Mouse (Mus musculus) hindbrain, embryonic 13.5 days (tissue): ENCODE measurements at regions not wholly inside any gene's neighbourhood (a gene's known extent, or its start where the extent isn't known, plus 50 kb on each side); places are given as distances from the start of the nearest gene placed in this dataset.
A peak's percentile ranks its signal among the peaks of the same experiment; 100 is the strongest.

Experiments used
- ATAC-seq: fragments of 200-750 bp; cut with Nextera tagmentation; 2 replicates; pipeline ENCODE4 v1.8.0; 2017; ENCODE audit warnings: moderate TSS enrichment; ENCODE audit not compliant: low FRiP score
- H3K27ac ChIP-seq: fragments of 300-500 bp; sonication (generic); 2 replicates; pipeline ENCODE4 v1.5.1; 2015; ENCODE audit warnings: inconsistent platforms, mild to moderate bottlenecking, moderate library complexity
- H3K27me3 ChIP-seq: fragments of 300-500 bp; sonication (generic); 2 replicates; pipeline ENCODE4 v1.6.1; 2015; ENCODE audit warnings: mild to moderate bottlenecking, inconsistent platforms
- H3K36me3 ChIP-seq: fragments of 300-500 bp; sonication (generic); 2 replicates; pipeline ENCODE4 v1.6.1; 2015; ENCODE audit warnings: mild to moderate bottlenecking, inconsistent platforms
- H3K4me1 ChIP-seq: fragments of 300-500 bp; sonication (generic); replicated peaks from 2 replicates; pipeline ENCODE4 v1.6.1; 2015; ENCODE audit warnings: inconsistent platforms
- H3K4me2 ChIP-seq: fragments of 300-500 bp; sonication (generic); 2 replicates; pipeline ENCODE4 v1.6.1; 2015; ENCODE audit warnings: inconsistent platforms, mild to moderate bottlenecking, moderate library complexity
- H3K4me3 ChIP-seq: fragments of 300-500 bp; sonication (generic); 2 replicates; pipeline ENCODE4 v1.5.1; 2015; ENCODE audit warnings: mild to moderate bottlenecking, inconsistent platforms
- H3K9ac ChIP-seq: fragments of 300-500 bp; sonication (generic); 2 replicates; pipeline ENCODE4 v1.6.1; 2015; ENCODE audit warnings: mild to moderate bottlenecking, inconsistent platforms
- H3K9me3 ChIP-seq: fragments of 300-500 bp; sonication (generic); 2 replicates; pipeline ENCODE4 v1.6.1; 2016; ENCODE audit warnings: inconsistent platforms
- WGBS: fragments of 180-500 bp; shearing (Covaris S2); methylation state at CpG from one replicate; pipeline ENCODE4 v1.1.7; 2015; 5-methylcytosine and 5-hydroxymethylcytosine counted together

GRCm38 (mm10) chr3:41265399-41265798 is 182.6 kb upstream of the Pgrmc2 start:
- WGBS, result 94% methylated on average over 3 of the region's 3 CpGs
- Histone ChIP-seq H3K9ac (no peak overlapping the region), H3K27me3 (no peaks in the 10 kb centered on the region), H3K27ac (no peak overlapping the region), H3K9me3 (no peaks in the 10 kb centered on the region), H3K36me3 (no peaks in the 10 kb centered on the region), H3K4me1 (no peaks in the 10 kb centered on the region), H3K4me3 (no peak overlapping the region), H3K4me2 (no peak overlapping the region)
- no peak for ATAC-seq

- ATAC-seq, result no peak
- no peaks in the 10 kb centered on the region for H3K9me3 ChIP-seq
- no peak overlapping the region for H3K9ac ChIP-seq
- no peaks in the 10 kb centered on the region for H3K36me3 ChIP-seq
- no peak overlapping the region for H3K4me2 ChIP-seq
- H3K4me1 ChIP-seq, result no peaks in the 10 kb centered on the region
- H3K27ac ChIP-seq, result no peak overlapping the region
- WGBS, result 75% methylated on average over 6 of the region's 6 CpGs
- H3K27me3 ChIP-seq, result no peaks in the 10 kb centered on the region
- no peak overlapping the region for H3K4me3 ChIP-seq
These were observed 175.4 kb upstream of the Pgrmc2 start for GRCm38 (mm10) chr3:41258291-41258690.

- H3K4me1 ChIP-seq, result no peaks in the 10 kb centered on the region
- H3K27ac ChIP-seq, result no peak overlapping the region
- ATAC-seq, result no peak
- no peaks in the 10 kb centered on the region for H3K27me3 ChIP-seq
- no peak overlapping the region for H3K4me3 ChIP-seq
- no peaks in the 10 kb centered on the region for H3K9me3 ChIP-seq
- no peak overlapping the region for H3K9ac ChIP-seq
- no peak overlapping the region for H3K4me2 ChIP-seq
- no peaks in the 10 kb centered on the region for H3K36me3 ChIP-seq
- 64% methylated on average over 2 of the region's 2 CpGs for WGBS
These were observed 162.1 kb upstream of the Pgrmc2 start for GRCm38 (mm10) chr3:41244960-41245359.

DNA sequence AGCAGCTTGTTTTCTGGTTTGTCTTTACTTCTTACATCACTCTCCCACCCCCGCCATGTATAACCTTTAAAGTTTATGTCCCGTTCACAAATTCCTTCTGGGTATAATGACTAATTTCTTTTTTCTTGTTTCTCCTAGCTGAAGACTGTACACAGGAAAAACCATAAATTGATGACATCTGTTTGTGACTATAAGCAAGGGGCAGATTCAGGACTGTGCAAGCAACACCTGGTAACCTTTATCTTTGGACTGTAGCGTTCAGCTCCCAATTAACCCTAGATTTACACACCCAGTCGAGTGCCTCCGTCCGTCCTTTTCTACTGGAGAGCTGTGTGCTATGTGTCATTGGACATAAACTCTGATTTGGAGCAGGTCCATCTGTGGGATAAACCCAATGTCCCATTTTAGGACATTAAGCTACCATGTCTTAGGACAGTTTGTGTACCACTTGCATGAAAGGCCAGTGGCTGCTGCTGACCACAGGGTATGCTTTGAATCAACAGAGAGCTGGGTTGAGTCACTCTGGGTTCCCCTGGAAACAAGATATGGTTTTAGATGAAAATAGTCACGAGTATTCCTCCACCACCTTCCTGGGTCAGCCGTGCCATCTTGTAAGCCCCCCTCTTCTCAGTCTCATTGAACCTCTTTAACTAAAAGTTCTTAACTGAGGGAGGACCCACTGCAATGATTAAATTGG is 159.2 kb upstream of the Pgrmc2 start:
- ATAC-seq, result no peak
- Histone ChIP-seq H3K4me3 (no peak overlapping the region), H3K27ac (no peak overlapping the region), H3K4me2 (no peak overlapping the region), H3K36me3 (no peaks in the 10 kb centered on the region), H3K9ac (no peak overlapping the region), H3K27me3 (no peaks in the 10 kb centered on the region), H3K4me1 (0 out of 2 replicates have a peak, but pooled peaks cover 4% of the 10 kb centered on the region), H3K9me3 (no peaks in the 10 kb centered on the region)
- WGBS, result 87% methylated on average over 8 of the region's 8 CpGs

DNA sequence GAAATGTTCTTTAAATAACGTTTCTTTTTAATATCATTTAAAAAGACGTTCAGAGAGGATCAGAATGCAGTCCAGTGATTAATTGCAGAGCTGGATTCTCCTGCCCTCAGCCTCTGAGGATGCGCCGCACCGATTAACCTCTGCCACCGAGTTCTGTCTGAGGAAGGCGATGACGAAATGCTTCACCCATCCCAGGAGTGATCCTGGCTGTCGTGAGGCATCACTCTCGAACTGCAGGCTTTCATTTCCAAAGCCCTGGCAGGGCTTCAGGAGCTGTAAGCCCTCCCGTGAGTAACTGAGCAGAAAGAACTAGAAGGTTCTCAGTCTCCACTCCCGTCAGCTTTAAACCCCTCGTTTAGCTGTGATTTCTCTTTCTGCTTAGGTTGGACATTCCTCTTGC is 157.0 kb upstream of the Pgrmc2 start:
- Histone ChIP-seq H3K9me3 (no peaks in the 10 kb centered on the region), H3K4me1 (0 out of 2 replicates have a peak, but pooled peaks cover 4% of the 10 kb centered on the region), H3K4me2 (no peak overlapping the region), H3K27ac (no peak overlapping the region), H3K36me3 (no peaks in the 10 kb centered on the region), H3K9ac (no peak overlapping the region), H3K27me3 (no peaks in the 10 kb centered on the region), H3K4me3 (no peak overlapping the region)
- 61% methylated on average over 13 of the region's 13 CpGs for WGBS
- 0 out of 2 replicates have a peak, but pooled peaks have one; percentile 27 for ATAC-seq

- ATAC-seq, result no peak
- Histone ChIP-seq H3K9me3 (no peaks in the 10 kb centered on the region), H3K4me2 (no peak overlapping the region), H3K27ac (no peak overlapping the region), H3K36me3 (no peaks in the 10 kb centered on the region), H3K4me3 (no peak overlapping the region), H3K4me1 (0 out of 2 replicates have a peak, but pooled peaks cover 4% of the 10 kb centered on the region), H3K9ac (no peak overlapping the region), H3K27me3 (no peaks in the 10 kb centered on the region)
- WGBS, result 83% methylated on average over 6 of the region's 6 CpGs
These were observed 156.4 kb upstream of the Pgrmc2 start for GRCm38 (mm10) chr3:41239246-41239645.

GRCm38 (mm10) chr3:41238046-41238445 is 155.2 kb upstream of the Pgrmc2 start:
- Histone ChIP-seq H3K9me3 (no peaks in the 10 kb centered on the region), H3K27ac (no peak overlapping the region), H3K4me1 (0 out of 2 replicates have a peak, but pooled peaks cover 4% of the 10 kb centered on the region), H3K4me3 (no peak overlapping the region), H3K9ac (no peak overlapping the region), H3K36me3 (no peaks in the 10 kb centered on the region), H3K4me2 (no peak overlapping the region), H3K27me3 (no peaks in the 10 kb centered on the region)
- no peak for ATAC-seq
- 69% methylated on average over 7 of the region's 7 CpGs for WGBS

GRCm38 (mm10) chr3:41235610-41236009 is 152.8 kb upstream of the Pgrmc2 start:
- Histone ChIP-seq H3K9ac (no peak overlapping the region), H3K4me1 (0 out of 2 replicates have a peak, but pooled peaks cover 4% of the 10 kb centered on the region), H3K4me3 (no peak overlapping the region), H3K9me3 (no peaks in the 10 kb centered on the region), H3K27ac (no peak overlapping the region), H3K36me3 (no peaks in the 10 kb centered on the region), H3K4me2 (no peak overlapping the region), H3K27me3 (no peaks in the 10 kb centered on the region)
- ATAC-seq, result no peak
- WGBS, result 99% methylated on average over 2 of the region's 2 CpGs

GRCm38 (mm10) chr3:41234994-41235393 is 152.1 kb upstream of the Pgrmc2 start:
- Histone ChIP-seq H3K4me1 (0 out of 2 replicates have a peak, but pooled peaks cover 4% of the 10 kb centered on the region), H3K4me2 (no peak overlapping the region), H3K27me3 (no peaks in the 10 kb centered on the region), H3K4me3 (no peak overlapping the region), H3K9ac (no peak overlapping the region), H3K9me3 (no peaks in the 10 kb centered on the region), H3K27ac (no peak overlapping the region), H3K36me3 (no peaks in the 10 kb centered on the region)
- WGBS, result 58% methylated on average over 9 of the region's 9 CpGs
- no peak for ATAC-seq

- no peak overlapping the region for H3K27ac ChIP-seq
- no peaks in the 10 kb centered on the region for H3K9me3 ChIP-seq
- H3K36me3 ChIP-seq, result no peaks in the 10 kb centered on the region
- H3K4me2 ChIP-seq, result no peak overlapping the region
- WGBS, result 83% methylated on average over 6 of the region's 7 CpGs
- ATAC-seq, result 0 out of 2 replicates have a peak, but pooled peaks have one; percentile 50
- no peak overlapping the region for H3K9ac ChIP-seq
- no peaks in the 10 kb centered on the region for H3K27me3 ChIP-seq
- no peak overlapping the region for H3K4me3 ChIP-seq
- H3K4me1 ChIP-seq, result 0 out of 2 replicates have a peak, but pooled peaks cover 4% of the 10 kb centered on the region
These were observed 151.3 kb upstream of the Pgrmc2 start for GRCm38 (mm10) chr3:41234191-41234590.

GRCm38 (mm10) chr3:41233439-41233838 is 150.6 kb upstream of the Pgrmc2 start:
- Histone ChIP-seq H3K36me3 (no peaks in the 10 kb centered on the region), H3K27ac (no peak overlapping the region), H3K9ac (no peak overlapping the region), H3K4me2 (no peak overlapping the region), H3K9me3 (no peaks in the 10 kb centered on the region), H3K4me3 (no peak overlapping the region), H3K4me1 (0 out of 2 replicates have a peak, but pooled peaks cover 6% of the 10 kb centered on the region), H3K27me3 (no peaks in the 10 kb centered on the region)
- WGBS, result 82% methylated on average over 8 of the region's 8 CpGs
- no peak for ATAC-seq

- Histone ChIP-seq H3K9ac (no peak overlapping the region), H3K9me3 (no peaks in the 10 kb centered on the region), H3K4me2 (no peak overlapping the region), H3K27ac (no peak overlapping the region), H3K4me1 (0 out of 2 replicates have a peak, but pooled peaks cover 7% of the 10 kb centered on the region), H3K27me3 (no peaks in the 10 kb centered on the region), H3K4me3 (no peak overlapping the region), H3K36me3 (no peaks in the 10 kb centered on the region)
- 90% methylated on average over 3 of the region's 3 CpGs for WGBS
- ATAC-seq, result no peak
These were observed 148.1 kb upstream of the Pgrmc2 start for GRCm38 (mm10) chr3:41230961-41231377.

DNA sequence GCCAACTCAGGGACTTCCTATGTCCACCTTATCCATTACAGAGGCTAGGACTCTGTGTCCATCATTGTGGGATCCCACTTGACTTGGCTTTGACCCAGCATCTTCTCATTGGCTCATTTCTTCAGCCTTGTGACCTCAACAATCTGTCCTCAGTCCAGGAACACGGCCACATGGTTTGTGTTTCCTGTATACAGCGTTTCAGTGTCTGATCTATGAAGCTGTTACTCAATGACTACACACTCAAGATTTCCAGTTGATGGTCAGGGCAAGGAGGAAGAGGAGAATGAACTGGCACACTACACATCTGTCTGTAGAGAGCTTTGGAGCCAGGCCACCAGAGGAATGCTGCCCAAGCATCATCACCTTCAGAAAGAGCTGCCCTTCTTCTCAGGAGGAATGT is 146.6 kb upstream of the Pgrmc2 start:
- no peaks in the 10 kb centered on the region for H3K9me3 ChIP-seq
- no peaks in the 10 kb centered on the region for H3K36me3 ChIP-seq
- H3K4me3 ChIP-seq, result no peak overlapping the region
- ATAC-seq, result no peak
- 93% methylated on average over 2 of the region's 2 CpGs for WGBS
- H3K9ac ChIP-seq, result no peak overlapping the region
- 0 out of 2 replicates have a peak, but pooled peaks cover 7% of the 10 kb centered on the region for H3K4me1 ChIP-seq
- H3K27ac ChIP-seq, result no peak overlapping the region
- no peaks in the 10 kb centered on the region for H3K27me3 ChIP-seq
- no peak overlapping the region for H3K4me2 ChIP-seq
